Mouse (Mus musculus) layer of hippocampus, adult 11-12 months (tissue): ENCODE results near the gene Olfr548-ps1.

Experiments used
- DNase-seq: peaks from one replicate; pipeline ENCODE4 v3.0.0; 2022; ENCODE audit warnings: low spot score

Olfr548-ps1 gene

GRCm38 (mm10) chr7:102573174-102573830 is 32.6 kb downstream of the Olfr548-ps1 start:
- no peak for DNase-seq

DNA sequence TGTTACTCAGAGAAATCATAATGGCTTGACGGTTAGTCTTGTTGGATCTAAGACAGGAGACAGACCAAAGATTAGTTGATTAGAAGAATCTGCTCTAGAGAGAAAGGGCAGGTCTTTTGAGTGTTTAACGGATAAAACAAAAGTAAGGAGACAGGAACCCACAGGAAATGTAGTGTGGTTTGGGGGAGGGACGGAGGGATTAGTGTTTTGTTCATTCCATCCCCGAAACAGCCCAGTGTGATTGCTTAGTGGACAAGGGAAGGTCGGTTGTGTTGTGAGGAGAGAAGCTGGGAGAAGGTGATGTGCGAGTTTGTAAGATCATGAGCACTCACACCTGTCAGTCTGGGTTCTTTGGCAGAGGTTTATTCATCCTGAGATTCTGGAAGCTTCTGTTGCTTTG is 35.3 kb downstream of the Olfr548-ps1 start:
- no peak for DNase-seq

- no peak for DNase-seq
Measured at GRCm38 (mm10) chr7:102591786-102592185, 51.1 kb downstream of the Olfr548-ps1 start, which contains the start of gene Olfr551. Gene Olfr551 (minus strand): TSS chr7:102591886.
